Mouse (Mus musculus): ENCODE measurements around the gene Dnpep. TPM values are rescaled to one million over a fixed set of nuclear protein-coding genes. Genes with fewer than 3 reads are reported as not detected.

Dnpep gene
- polyA plus RNA-seq, 1 experiment from 2014 or later, result 52.4 TPM

GRCm38 (mm10) chr1:75289888-75290431, 27.8 kb downstream of the Dnpep start:
- H3K4me3 ChIP-seq (ENCODE audit: low read depth, low read length), result no peak overlapping the region
- no peak overlapping the region for H3K27ac ChIP-seq (ENCODE audit: low read length)
- no peaks in the 10 kb centered on the region for H3K9me3 ChIP-seq (replicated peaks; ENCODE audit: control insufficient read depth, low read length)
- no peak overlapping the region for H3K9ac ChIP-seq (ENCODE audit: low read depth, low read length)
- no peak overlapping the region for H3K4me2 ChIP-seq (ENCODE audit: low read depth, low read length)
- H3K27me3 ChIP-seq (ENCODE audit: control insufficient read depth, insufficient read depth, low read depth, low read length), result no peaks in the 10 kb centered on the region
- no peaks in the 10 kb centered on the region for H3K36me3 ChIP-seq (ENCODE audit: control insufficient read depth, insufficient read depth)
- no peak for ATAC-seq (ENCODE audit: low read depth)
- WGBS (ENCODE audit: insufficient replicate concordance), result 46% methylated on average over 8 of the region's 8 CpGs
- no peaks in the 10 kb centered on the region for H3K4me1 ChIP-seq (ENCODE audit: control insufficient read depth, low read depth, low read length)

GRCm38 (mm10) chr1:75289376-75289775, 28.4 kb downstream of the Dnpep start:
- 27% methylated on average over 7 of the region's 7 CpGs for WGBS (ENCODE audit: insufficient replicate concordance)

GRCm38 (mm10) chr1:75284911-75285310, 32.9 kb downstream of the Dnpep start:
- no peak overlapping the region for H3K9ac ChIP-seq (ENCODE audit: low read depth, low read length)
- no peaks in the 10 kb centered on the region for H3K9me3 ChIP-seq (replicated peaks; ENCODE audit: control insufficient read depth, low read length)
- no peaks in the 10 kb centered on the region for H3K36me3 ChIP-seq (ENCODE audit: control insufficient read depth, insufficient read depth)
- H3K27ac ChIP-seq (ENCODE audit: low read length), result no peak overlapping the region
- no peak overlapping the region for H3K4me3 ChIP-seq (ENCODE audit: low read depth, low read length)
- H3K4me2 ChIP-seq (ENCODE audit: low read depth, low read length), result no peak overlapping the region
- ATAC-seq (ENCODE audit: low read depth), result no peak
- 60% methylated on average over 7 of the region's 7 CpGs for whole genome bisulfite sequencing (ENCODE audit: insufficient replicate concordance)
- no peaks in the 10 kb centered on the region for H3K4me1 ChIP-seq (ENCODE audit: control insufficient read depth, low read depth, low read length)
- H3K27me3 ChIP-seq (ENCODE audit: control insufficient read depth, insufficient read depth, low read depth, low read length), result no peaks in the 10 kb centered on the region

More at GRCm38 (mm10) chr1:75289376-75289775, 28.4 kb downstream of the Dnpep start:
- no peaks in the 10 kb centered on the region for H3K9me3 ChIP-seq (replicated peaks; ENCODE audit: control insufficient read depth, low read length)
- no peak overlapping the region for H3K4me3 ChIP-seq (ENCODE audit: low read depth, low read length)
- no peaks in the 10 kb centered on the region for H3K4me1 ChIP-seq (ENCODE audit: control insufficient read depth, low read depth, low read length)
- no peak overlapping the region for H3K9ac ChIP-seq (ENCODE audit: low read depth, low read length)
- no peak overlapping the region for H3K4me2 ChIP-seq (ENCODE audit: low read depth, low read length)
- no peak overlapping the region for H3K27ac ChIP-seq (ENCODE audit: low read length)
- no peak for ATAC-seq (ENCODE audit: low read depth)
- H3K36me3 ChIP-seq (ENCODE audit: control insufficient read depth, insufficient read depth), result no peaks in the 10 kb centered on the region
- no peaks in the 10 kb centered on the region for H3K27me3 ChIP-seq (ENCODE audit: control insufficient read depth, insufficient read depth, low read depth, low read length)

GRCm38 (mm10) chr1:75283017-75283416, 34.8 kb downstream of the Dnpep start:
- Histone ChIP-seq H3K4me1 (ENCODE audit: control insufficient read depth, low read depth, low read length) (no peaks in the 10 kb centered on the region), H3K27me3 (ENCODE audit: control insufficient read depth, insufficient read depth, low read depth, low read length) (no peaks in the 10 kb centered on the region; the same call in none of the 2 replicates), H3K36me3 (ENCODE audit: control insufficient read depth, insufficient read depth) (no peaks in the 10 kb centered on the region), H3K9ac (ENCODE audit: low read depth, low read length) (no peak overlapping the region), H3K4me3 (ENCODE audit: low read depth, low read length) (no peak overlapping the region), H3K9me3 (replicated peaks; ENCODE audit: control insufficient read depth, low read length) (no peaks in the 10 kb centered on the region), H3K4me2 (ENCODE audit: low read depth, low read length) (no peak overlapping the region), H3K27ac (ENCODE audit: low read length) (no peak overlapping the region)
- ATAC-seq (ENCODE audit: low read depth), result no peak
- WGBS (ENCODE audit: insufficient replicate concordance), result 57% methylated on average over 5 of the region's 5 CpGs

GRCm38 (mm10) chr1:75278228-75278627, 39.6 kb downstream of the Dnpep start, which contains the start of gene Resp18:
TSS of gene Resp18 (minus strand) at chr1:75278415.
- H3K9ac ChIP-seq (ENCODE audit: low read depth, low read length), result no peak within 1 kb of the TSS
- no peak within 1 kb of the TSS for H3K4me2 ChIP-seq (ENCODE audit: low read depth, low read length)
- no peak within 1 kb of the TSS for H3K27ac ChIP-seq (ENCODE audit: low read length)
- H3K27me3 ChIP-seq (ENCODE audit: control insufficient read depth, insufficient read depth, low read depth, low read length), result peaks cover 3% of the 10 kb centered on the region
- no peaks in the 10 kb centered on the region for H3K9me3 ChIP-seq (replicated peaks; ENCODE audit: control insufficient read depth, low read length)
- no peak for ATAC-seq (ENCODE audit: low read depth)
- no peaks in the 10 kb centered on the region for H3K4me1 ChIP-seq (ENCODE audit: control insufficient read depth, low read depth, low read length)
- H3K4me3 ChIP-seq (ENCODE audit: low read depth, low read length), result no peak within 1 kb of the TSS
- no peaks in the 10 kb centered on the region for H3K36me3 ChIP-seq (ENCODE audit: control insufficient read depth, insufficient read depth)
- 6% methylated on average over 13 of the region's 13 CpGs for WGBS (ENCODE audit: insufficient replicate concordance)

GRCm38 (mm10) chr1:75277195-75278188, 40.3 kb downstream of the Dnpep start:
- H3K4me2 ChIP-seq (ENCODE audit: low read depth, low read length), result no peak overlapping the region
- no peaks in the 10 kb centered on the region for H3K4me1 ChIP-seq (ENCODE audit: control insufficient read depth, low read depth, low read length)
- no peaks in the 10 kb centered on the region for H3K36me3 ChIP-seq (ENCODE audit: control insufficient read depth, insufficient read depth)
- no peak overlapping the region for H3K27ac ChIP-seq (ENCODE audit: low read length)
- H3K4me3 ChIP-seq (ENCODE audit: low read depth, low read length), result no peak overlapping the region
- no peak for ATAC-seq (ENCODE audit: low read depth)
- H3K9ac ChIP-seq (ENCODE audit: low read depth, low read length), result no peak overlapping the region
- no peaks in the 10 kb centered on the region for H3K9me3 ChIP-seq (replicated peaks; ENCODE audit: control insufficient read depth, low read length)
- WGBS (ENCODE audit: insufficient replicate concordance), result 7% methylated on average over 23 of the region's 23 CpGs
- peaks cover 3% of the 10 kb centered on the region for H3K27me3 ChIP-seq (ENCODE audit: control insufficient read depth, insufficient read depth, low read depth, low read length)

- no peak within 1 kb of the TSS for H3K27ac ChIP-seq (ENCODE audit: low read length)
- no peak for ATAC-seq (ENCODE audit: low read depth)
- H3K27me3 ChIP-seq (ENCODE audit: control insufficient read depth, insufficient read depth, low read depth, low read length), result peaks cover 28% of the 10 kb centered on the region
- WGBS (ENCODE audit: insufficient replicate concordance), result 10% methylated on average over 31 of the region's 32 CpGs
- no peaks in the 10 kb centered on the region for H3K4me1 ChIP-seq (ENCODE audit: control insufficient read depth, low read depth, low read length)
- no peak within 1 kb of the TSS for H3K4me2 ChIP-seq (ENCODE audit: low read depth, low read length)
- H3K9ac ChIP-seq (ENCODE audit: low read depth, low read length), result no peak within 1 kb of the TSS
- H3K36me3 ChIP-seq (ENCODE audit: control insufficient read depth, insufficient read depth), result no peaks in the 10 kb centered on the region
- no peak within 1 kb of the TSS for H3K4me3 ChIP-seq (ENCODE audit: low read depth, low read length)
- H3K9me3 ChIP-seq (replicated peaks; ENCODE audit: control insufficient read depth, low read length), result no peaks in the 10 kb centered on the region
Observed at GRCm38 (mm10) chr1:75264091-75264880, 53.5 kb downstream of the Dnpep start, which contains the start of gene Ptprn. TSS of gene Ptprn (minus strand) at chr1:75264502.

GRCm38 (mm10) chr1:75262969-75263951, 54.5 kb downstream of the Dnpep start:
- Histone ChIP-seq H3K4me3 (ENCODE audit: low read depth, low read length) (no peak overlapping the region), H3K36me3 (ENCODE audit: control insufficient read depth, insufficient read depth) (no peaks in the 10 kb centered on the region), H3K27me3 (ENCODE audit: control insufficient read depth, insufficient read depth, low read depth, low read length) (peaks cover 28% of the 10 kb centered on the region), H3K9me3 (replicated peaks; ENCODE audit: control insufficient read depth, low read length) (no peaks in the 10 kb centered on the region), H3K4me1 (ENCODE audit: control insufficient read depth, low read depth, low read length) (no peaks in the 10 kb centered on the region), H3K9ac (ENCODE audit: low read depth, low read length) (no peak overlapping the region), H3K4me2 (ENCODE audit: low read depth, low read length) (no peak overlapping the region), H3K27ac (ENCODE audit: low read length) (no peak overlapping the region)
- no peak for ATAC-seq (ENCODE audit: low read depth)
- 2% methylated on average over 39 of the region's 40 CpGs for WGBS (ENCODE audit: insufficient replicate concordance)
